Mouse (Mus musculus) cerebellum, adult 2 months (tissue): ENCODE results near the gene Slc36a2.

Source experiments
- CTCF ChIP-seq: fragments of 200-500 bp; IDR thresholded peaks from 2 replicates; pipeline ENCODE4 v1.5.1; 2011; ENCODE audit warnings: low read depth, mild to moderate bottlenecking, control low read depth, low read length, moderate library complexity, borderline replicate concordance; ENCODE audit not compliant: insufficient read depth
- POLR2A ChIP-seq: fragments of 200-500 bp; IDR thresholded peaks from 2 replicates; pipeline ENCODE4 v1.6.1; 2011; ENCODE audit warnings: low read length, control low read depth, borderline replicate concordance; ENCODE audit not compliant: insufficient read depth

- TF ChIP-seq CTCF (no peak), POLR2A (no peak)
These were observed 1.8 kb downstream of the Slc36a2 start for GRCm38 (mm10) chr11:55183124-55183523.
